Mouse (Mus musculus): ENCODE measurements around the gene Rasl11b. TPM values are rescaled to one million over a fixed set of nuclear protein-coding genes. Genes with fewer than 3 reads are reported as not detected.

Rasl11b gene
- polyA plus RNA-seq, 1 experiment = 8.0 TPM

- H3K27ac ChIP-seq (ENCODE audit: insufficient read depth, low read length) = no peak overlapping the region
- H3K36me3 ChIP-seq (ENCODE audit: control insufficient read depth, insufficient read depth, low read length, poor library complexity, severe bottlenecking) = no peaks in the 10 kb centered on the region
- H3K27me3 ChIP-seq (ENCODE audit: control insufficient read depth, insufficient read depth, low read length, poor library complexity, severe bottlenecking) = no peaks in the 10 kb centered on the region
- no peaks in the 10 kb centered on the region for H3K4me1 ChIP-seq (ENCODE audit: control insufficient read depth, insufficient read depth, low read length)
- no peak overlapping the region for H3K4me3 ChIP-seq (ENCODE audit: low read depth, low read length)
- TF ChIP-seq EP300 (IDR thresholded peaks at IDR 0.05; ENCODE audit: insufficient read depth, low read depth, low read length) (no peak), CTCF (IDR thresholded peaks at IDR 0.05; ENCODE audit: low read depth, low read length) (no peak), POLR2A (IDR thresholded peaks at IDR 0.05; ENCODE audit: insufficient read depth, low read length) (no peak)
- H3K9ac ChIP-seq (ENCODE audit: low read depth, poor library complexity, severe bottlenecking) = no peak overlapping the region
- no peaks in the 10 kb centered on the region; the same call in 1 of the 2 replicates for H3K9me3 ChIP-seq (replicated peaks; ENCODE audit: control insufficient read depth, insufficient read depth, low read length, poor library complexity, severe bottlenecking)
Observed at GRCm38 (mm10) chr5:74242654-74243053, 47.6 kb downstream of the Rasl11b start.

DNA sequence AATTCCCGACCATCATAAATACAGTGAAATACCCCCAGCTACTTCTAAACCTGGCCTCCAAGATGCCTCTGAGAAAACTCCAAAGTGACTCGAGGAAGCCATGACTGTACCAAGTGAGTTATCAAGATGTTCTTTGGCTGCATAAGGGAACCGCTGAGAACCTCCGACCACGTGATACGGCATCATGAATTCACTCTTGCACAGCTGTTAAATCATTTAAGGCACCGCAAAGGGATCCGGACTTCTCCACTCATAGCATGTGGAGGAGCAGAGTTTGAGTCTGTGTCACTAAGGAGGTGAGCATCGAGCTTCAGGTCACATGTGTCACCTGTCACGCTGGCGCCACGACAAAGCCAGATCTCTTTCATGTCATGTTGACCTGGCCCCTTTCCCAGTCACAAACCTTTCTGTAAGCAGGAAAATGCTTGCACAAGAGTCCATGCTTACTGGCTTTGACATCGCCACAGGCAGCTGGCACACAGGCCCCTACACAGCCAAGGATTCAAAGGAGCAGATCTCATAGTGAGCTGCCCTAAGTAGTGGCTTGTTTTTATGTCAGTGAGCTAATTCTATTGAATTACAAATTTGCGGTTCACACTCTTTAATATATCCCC is 49.4 kb downstream of the Rasl11b start:
- Histone ChIP-seq H3K9me3 (replicated peaks; ENCODE audit: control insufficient read depth, insufficient read depth, low read length, poor library complexity, severe bottlenecking) (no peaks in the 10 kb centered on the region; the same call in 1 of the 2 replicates), H3K4me1 (ENCODE audit: control insufficient read depth, insufficient read depth, low read length) (no peaks in the 10 kb centered on the region), H3K27ac (ENCODE audit: insufficient read depth, low read length) (no peak overlapping the region), H3K4me3 (ENCODE audit: low read depth, low read length) (no peak overlapping the region), H3K9ac (ENCODE audit: low read depth, poor library complexity, severe bottlenecking) (no peak overlapping the region), H3K27me3 (ENCODE audit: control insufficient read depth, insufficient read depth, low read length, poor library complexity, severe bottlenecking) (no peaks in the 10 kb centered on the region), H3K36me3 (ENCODE audit: control insufficient read depth, insufficient read depth, low read length, poor library complexity, severe bottlenecking) (no peaks in the 10 kb centered on the region)
- TF ChIP-seq POLR2A (IDR thresholded peaks at IDR 0.05; ENCODE audit: insufficient read depth, low read length) (no peak), EP300 (IDR thresholded peaks at IDR 0.05; ENCODE audit: insufficient read depth, low read depth, low read length) (no peak), CTCF (IDR thresholded peaks at IDR 0.05; ENCODE audit: low read depth, low read length) (no peak)

GRCm38 (mm10) chr5:74245641-74246145 is 50.6 kb downstream of the Rasl11b start:
- Histone ChIP-seq H3K4me3 (ENCODE audit: low read depth, low read length) (no peak overlapping the region), H3K27ac (ENCODE audit: insufficient read depth, low read length) (no peak overlapping the region), H3K4me1 (ENCODE audit: control insufficient read depth, insufficient read depth, low read length) (no peaks in the 10 kb centered on the region), H3K9ac (ENCODE audit: low read depth, poor library complexity, severe bottlenecking) (no peak overlapping the region), H3K27me3 (ENCODE audit: control insufficient read depth, insufficient read depth, low read length, poor library complexity, severe bottlenecking) (no peaks in the 10 kb centered on the region), H3K9me3 (replicated peaks; ENCODE audit: control insufficient read depth, insufficient read depth, low read length, poor library complexity, severe bottlenecking) (no peaks in the 10 kb centered on the region; the same call in 1 of the 2 replicates), H3K36me3 (ENCODE audit: control insufficient read depth, insufficient read depth, low read length, poor library complexity, severe bottlenecking) (no peaks in the 10 kb centered on the region)
- TF ChIP-seq POLR2A (IDR thresholded peaks at IDR 0.05; ENCODE audit: insufficient read depth, low read length) = no peak

DNA sequence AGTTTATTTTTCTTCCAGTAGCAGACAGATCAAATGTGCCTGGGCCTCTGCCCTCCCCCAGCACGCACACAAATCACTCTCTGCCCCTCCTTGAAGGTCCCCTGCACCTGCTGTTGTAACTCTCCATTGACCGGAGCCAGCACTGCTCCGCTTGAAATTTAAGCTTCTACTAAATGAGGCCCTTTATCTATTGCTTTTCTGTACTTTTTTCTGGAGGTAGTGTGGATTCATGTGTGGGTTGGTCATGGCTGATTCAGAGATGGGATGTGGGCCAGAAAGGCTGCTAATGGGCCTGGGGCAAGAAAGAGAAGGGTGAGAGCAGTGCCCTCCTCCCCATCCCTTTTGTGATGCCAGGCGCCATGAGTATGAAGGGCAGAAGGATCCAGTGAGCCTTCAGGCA is 51.4 kb downstream of the Rasl11b start:
- H3K27me3 ChIP-seq (ENCODE audit: control insufficient read depth, insufficient read depth, low read length, poor library complexity, severe bottlenecking) = no peaks in the 10 kb centered on the region
- no peaks in the 10 kb centered on the region; the same call in 1 of the 2 replicates for H3K9me3 ChIP-seq (replicated peaks; ENCODE audit: control insufficient read depth, insufficient read depth, low read length, poor library complexity, severe bottlenecking)
- H3K9ac ChIP-seq (ENCODE audit: low read depth, poor library complexity, severe bottlenecking) = no peak overlapping the region
- no peaks in the 10 kb centered on the region for H3K36me3 ChIP-seq (ENCODE audit: control insufficient read depth, insufficient read depth, low read length, poor library complexity, severe bottlenecking)
- TF ChIP-seq CTCF (IDR thresholded peaks at IDR 0.05; ENCODE audit: low read depth, low read length) (no peak), EP300 (IDR thresholded peaks at IDR 0.05; ENCODE audit: insufficient read depth, low read depth, low read length) (no peak), POLR2A (IDR thresholded peaks at IDR 0.05; ENCODE audit: insufficient read depth, low read length) (no peak)
- no peaks in the 10 kb centered on the region for H3K4me1 ChIP-seq (ENCODE audit: control insufficient read depth, insufficient read depth, low read length)
- H3K27ac ChIP-seq (ENCODE audit: insufficient read depth, low read length) = no peak overlapping the region
- H3K4me3 ChIP-seq (ENCODE audit: low read depth, low read length) = no peak overlapping the region

- no peaks in the 10 kb centered on the region for H3K36me3 ChIP-seq (ENCODE audit: control insufficient read depth, insufficient read depth, low read length, poor library complexity, severe bottlenecking)
- H3K4me3 ChIP-seq (ENCODE audit: low read depth, low read length) = no peak overlapping the region
- H3K9me3 ChIP-seq (replicated peaks; ENCODE audit: control insufficient read depth, insufficient read depth, low read length, poor library complexity, severe bottlenecking) = no peaks in the 10 kb centered on the region; the same call in 1 of the 2 replicates
- TF ChIP-seq EP300 (IDR thresholded peaks at IDR 0.05; ENCODE audit: insufficient read depth, low read depth, low read length) (no peak), CTCF (IDR thresholded peaks at IDR 0.05; ENCODE audit: low read depth, low read length) (no peak), POLR2A (IDR thresholded peaks at IDR 0.05; ENCODE audit: insufficient read depth, low read length) (no peak)
- H3K27ac ChIP-seq (ENCODE audit: insufficient read depth, low read length) = no peak overlapping the region
- no peak overlapping the region for H3K9ac ChIP-seq (ENCODE audit: low read depth, poor library complexity, severe bottlenecking)
- H3K4me1 ChIP-seq (ENCODE audit: control insufficient read depth, insufficient read depth, low read length) = no peaks in the 10 kb centered on the region
- no peaks in the 10 kb centered on the region for H3K27me3 ChIP-seq (ENCODE audit: control insufficient read depth, insufficient read depth, low read length, poor library complexity, severe bottlenecking)
Observed at GRCm38 (mm10) chr5:74246971-74247370, 51.9 kb downstream of the Rasl11b start.

Other genes starting within 250 kb of the Rasl11b start
- 46.3 and 52.4 TPM in 2 replicates for gene Usp46, start 126.9 kb upstream of the Rasl11b start, polyA plus RNA-seq (2011; ENCODE audit: insufficient read depth, insufficient read length, low read depth, missing spikeins)